Mouse (Mus musculus) adrenal gland, adult 8-10 months (tissue): ENCODE measurements around the gene Cwc27. TPM values are rescaled to one million over a fixed set of nuclear protein-coding genes. Genes with fewer than 3 reads are reported as not detected.

Experiments used
- DNase-seq: peaks from one replicate; pipeline ENCODE4 v3.0.0; 2022
- total RNA-seq, 4 experiments: library from RNA; stranded (reverse); gene quantifications; 2 replicates each; pipeline ENCODE4 v1.2.4; 2022

The Cwc27 gene
- total RNA-seq, 4 experiments from 2014 or later: 17.8 to 32.6 (median 24.4) TPM

DNA sequence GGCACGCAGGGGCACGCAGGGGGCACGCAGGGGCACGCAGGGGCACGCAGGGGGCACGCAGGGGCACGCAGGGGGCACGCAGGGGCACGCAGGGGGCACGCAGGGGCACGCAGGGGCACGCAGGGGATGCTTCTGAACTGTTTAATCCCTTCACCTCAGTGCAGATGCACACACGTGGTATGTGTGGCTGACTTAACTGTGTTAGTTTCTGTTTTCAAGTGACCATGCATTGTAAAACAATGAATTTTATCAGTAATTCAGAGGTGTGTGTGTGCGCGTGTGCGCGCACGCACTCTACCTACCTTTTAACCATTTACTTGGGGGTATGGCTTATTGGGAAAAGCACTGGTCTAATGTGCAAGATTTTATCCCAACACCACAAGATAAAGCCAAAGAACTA lies 208.4 kb downstream of the Cwc27 start:
- DNase-seq: no peak

DNA sequence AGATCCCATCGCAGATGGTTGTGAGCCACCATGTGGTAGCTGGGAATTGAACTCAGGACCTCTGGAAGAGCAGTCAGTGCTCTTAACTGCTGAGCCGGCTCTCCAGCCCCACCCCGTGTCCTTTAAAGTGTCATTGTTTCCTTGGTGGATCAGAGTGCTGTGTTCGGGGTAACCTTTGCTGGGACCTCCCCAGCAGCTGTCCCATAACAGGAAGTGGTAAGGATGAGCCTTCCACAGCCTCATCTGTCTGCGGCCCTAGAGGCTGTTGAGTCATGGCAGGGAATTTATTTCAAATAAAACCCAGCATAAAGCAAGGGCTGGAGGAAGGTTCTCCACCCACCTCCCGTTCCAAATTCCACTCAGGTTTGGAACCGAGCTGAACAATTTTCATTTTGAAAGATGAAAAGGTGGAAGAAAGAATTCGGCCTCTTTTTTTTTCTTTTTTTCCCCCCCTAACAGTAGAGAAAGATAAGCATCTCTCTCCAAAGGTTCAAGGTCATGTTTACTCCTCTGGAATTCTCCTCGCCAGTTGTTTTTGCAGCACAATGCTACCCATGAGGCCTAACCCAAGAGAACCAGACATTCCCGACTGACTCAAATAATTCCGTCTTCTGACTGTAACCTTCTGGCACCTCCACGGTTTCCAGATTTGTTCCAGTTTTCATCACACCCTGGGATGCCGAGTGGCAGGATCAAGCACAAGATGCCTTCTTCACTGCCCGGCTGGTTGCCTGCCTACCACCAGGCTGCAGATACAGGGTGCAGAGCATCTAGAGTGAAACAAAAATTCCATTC lies 210.0 kb downstream of the Cwc27 start:
- DNase-seq: no peak

DNA sequence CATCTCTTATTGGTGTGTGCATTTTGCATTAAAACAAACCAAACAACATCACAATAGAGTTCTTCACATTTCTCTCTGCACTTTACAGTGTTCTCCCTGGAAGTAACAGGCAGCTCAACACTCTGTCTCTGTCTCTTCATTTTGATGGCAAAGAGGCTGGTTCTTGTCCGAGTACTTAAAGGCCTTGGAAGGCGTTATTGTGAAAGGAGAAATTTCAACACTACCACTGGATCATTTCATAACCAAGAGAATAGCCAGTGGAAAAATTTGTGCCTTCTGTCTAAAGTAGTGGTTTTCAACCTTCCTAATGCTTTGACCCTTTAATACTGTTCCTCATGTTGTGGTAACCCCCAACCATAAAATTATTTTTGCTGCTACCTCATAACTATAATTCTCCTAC lies 211.8 kb downstream of the Cwc27 start:
- DNase-seq: no peak

DNA sequence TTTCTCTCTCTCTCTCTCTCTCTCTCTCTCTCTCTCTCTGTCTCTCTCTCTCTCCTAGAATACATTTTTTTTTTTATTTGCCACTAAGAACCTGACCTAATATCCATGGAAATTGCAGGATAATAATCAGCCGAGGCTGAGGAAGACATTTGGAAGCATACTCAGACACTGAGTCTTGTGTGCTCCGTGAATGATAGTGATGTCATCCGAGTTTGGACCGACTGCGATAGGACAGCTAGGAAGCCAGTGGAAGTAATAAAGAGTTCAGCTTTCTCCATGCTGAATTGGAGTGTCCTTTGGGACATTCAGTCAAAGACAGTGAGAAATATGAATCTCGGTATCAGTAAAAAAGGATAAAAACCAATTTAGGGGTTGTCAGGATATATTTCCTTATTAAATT lies 214.7 kb downstream of the Cwc27 start:
- no peak for DNase-seq

DNA sequence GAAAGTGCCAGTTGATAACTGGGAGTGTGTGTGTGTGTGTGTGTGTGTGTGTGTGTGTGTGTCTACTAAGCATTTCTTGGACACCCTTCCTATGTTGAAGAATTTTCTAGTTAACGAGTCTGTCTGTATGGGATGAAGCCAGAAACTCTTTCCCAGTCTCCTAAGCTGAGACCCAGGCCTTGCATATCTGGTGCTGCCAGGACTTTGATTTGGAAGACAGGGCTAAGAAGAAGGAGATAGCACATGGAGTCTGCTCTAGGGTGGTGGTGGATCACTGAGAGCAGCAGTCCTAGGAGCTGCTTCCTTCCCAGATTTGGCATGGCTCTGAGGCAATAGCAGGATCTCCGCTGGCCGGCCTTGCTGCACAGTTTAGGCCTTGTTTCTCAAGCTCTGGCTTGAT lies 215.2 kb downstream of the Cwc27 start:
- DNase-seq: no peak

DNA sequence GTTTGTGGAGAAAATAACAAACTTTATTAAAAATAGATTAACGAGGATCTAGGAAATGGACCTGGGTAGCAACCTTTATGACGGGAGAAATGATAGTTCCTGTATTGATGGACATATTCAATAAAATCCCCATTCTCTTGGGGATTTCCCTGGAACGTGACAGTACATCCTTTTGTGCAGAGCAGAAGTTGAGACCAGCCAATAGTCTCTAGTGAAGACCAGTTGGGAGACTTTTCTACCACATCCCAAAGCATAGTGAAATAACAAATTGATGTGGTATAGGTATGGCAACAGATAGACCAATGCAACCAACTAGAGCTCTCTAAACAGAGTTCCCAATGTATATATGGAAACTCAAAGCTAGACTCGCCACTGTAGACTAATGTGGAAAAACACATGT lies 220.7 kb downstream of the Cwc27 start:
- no peak for DNase-seq

DNA sequence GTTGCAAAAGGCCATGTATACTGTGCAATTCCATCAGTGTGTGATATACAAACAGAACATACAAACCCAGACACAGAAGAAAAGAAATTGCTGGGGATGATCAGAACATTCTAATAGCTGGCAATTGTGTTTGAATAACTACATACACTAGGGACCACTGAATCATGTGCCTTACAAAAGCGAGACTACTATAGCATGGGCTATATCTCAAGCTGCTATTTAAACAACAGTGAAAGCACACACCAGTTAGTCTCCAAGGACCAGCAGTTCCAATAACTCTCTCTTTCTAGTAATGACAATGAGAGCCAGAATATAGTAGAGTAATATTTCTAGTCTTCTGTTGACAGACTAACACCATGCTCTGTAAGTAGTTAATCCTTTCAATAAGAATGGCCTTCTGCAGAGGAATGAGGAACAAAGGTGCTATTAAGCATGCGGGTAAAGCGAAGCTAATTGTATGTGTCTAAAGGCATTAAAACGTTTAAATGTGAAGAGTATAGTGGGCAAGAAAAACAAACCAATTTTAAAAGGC lies 222.1 kb downstream of the Cwc27 start:
- DNase-seq: no peak

DNA sequence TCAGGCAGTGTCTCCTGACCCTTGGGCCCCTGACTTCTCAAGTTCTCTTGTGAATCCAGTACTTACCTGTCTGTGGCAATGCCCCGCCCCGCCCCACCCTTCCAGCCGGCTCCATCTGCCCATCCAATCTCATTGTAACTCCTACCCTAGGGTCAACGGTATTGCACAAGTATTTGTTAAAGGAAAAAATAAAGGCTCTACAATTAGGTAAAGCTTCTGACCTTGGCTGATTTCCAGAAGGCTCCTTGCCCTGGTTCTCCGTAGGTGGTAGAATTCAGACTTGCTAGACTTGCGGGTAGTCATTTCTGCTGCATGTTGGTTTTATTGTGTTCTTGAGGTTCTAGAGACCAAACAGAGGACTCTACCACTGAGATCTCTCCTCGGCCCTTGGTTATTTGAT lies 226.0 kb downstream of the Cwc27 start:
- DNase-seq: no peak

DNA sequence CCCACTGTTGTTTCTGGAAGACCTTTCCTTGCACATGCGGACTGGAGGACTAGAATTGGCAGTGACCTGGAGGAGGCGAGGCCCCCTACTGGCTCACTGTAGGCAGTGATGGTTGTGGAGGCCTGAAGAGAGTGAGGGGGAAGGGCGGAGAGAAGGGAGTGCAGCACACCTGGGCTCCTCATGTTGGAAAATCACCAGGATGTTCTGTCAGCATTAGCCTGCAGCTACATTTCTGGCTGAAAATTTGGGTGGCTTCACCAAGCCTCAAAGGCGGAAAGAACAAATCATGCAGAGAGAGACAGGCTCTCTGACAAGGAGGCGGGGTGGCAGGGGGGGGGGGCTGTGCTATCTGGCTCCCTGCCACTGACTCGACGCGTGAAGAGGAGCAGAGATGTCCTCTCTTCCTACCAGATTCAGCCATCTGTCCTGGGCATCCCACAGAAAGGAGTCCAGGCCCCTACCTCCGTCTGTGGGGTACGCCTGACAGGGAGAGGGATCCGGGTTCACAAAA lies 226.8 kb downstream of the Cwc27 start:
- DNase-seq: no peak

DNA sequence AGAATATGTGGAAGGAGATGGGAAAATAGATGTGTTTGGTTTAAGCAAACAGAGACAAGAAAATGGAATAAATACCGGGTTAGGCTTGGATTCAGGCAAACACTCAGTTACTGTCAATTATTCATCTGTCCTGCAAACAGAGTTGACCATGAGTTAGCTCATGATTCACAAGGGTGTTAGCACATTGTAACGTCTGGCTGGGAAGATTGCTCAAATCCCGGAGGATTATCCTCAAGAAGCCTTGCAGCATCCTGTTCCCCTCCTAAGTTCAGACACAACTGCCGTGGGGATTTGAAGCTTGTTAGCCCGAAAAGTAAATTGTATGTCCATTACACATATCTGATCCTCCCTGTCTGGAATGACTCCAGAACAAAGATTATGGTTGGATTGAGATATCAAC lies 228.6 kb downstream of the Cwc27 start:
- DNase-seq: no peak

Other genes starting within 250 kb of the Cwc27 start
- 10 to 100 TPM; 20.9 to 25.7 (median 22.0) TPM for gene Srek1ip1, start 24.7 kb downstream of the Cwc27 start, total RNA-seq
- gene Shisal2b, start 46.8 kb upstream of the Cwc27 start, total RNA-seq: not detected
- gene Rgs7bp, start 237.8 kb upstream of the Cwc27 start, total RNA-seq: 1 to 10 TPM; 1.7 to 3.2 (median 1.9) TPM